Mouse (Mus musculus): ENCODE data around the gene 1700001C19Rik. TPM values are rescaled to one million over a fixed set of nuclear protein-coding genes. Genes with fewer than 3 reads are reported as not detected.

The 1700001C19Rik gene
- total RNA-seq, 1 experiment from 2014 or later: not detected

DNA sequence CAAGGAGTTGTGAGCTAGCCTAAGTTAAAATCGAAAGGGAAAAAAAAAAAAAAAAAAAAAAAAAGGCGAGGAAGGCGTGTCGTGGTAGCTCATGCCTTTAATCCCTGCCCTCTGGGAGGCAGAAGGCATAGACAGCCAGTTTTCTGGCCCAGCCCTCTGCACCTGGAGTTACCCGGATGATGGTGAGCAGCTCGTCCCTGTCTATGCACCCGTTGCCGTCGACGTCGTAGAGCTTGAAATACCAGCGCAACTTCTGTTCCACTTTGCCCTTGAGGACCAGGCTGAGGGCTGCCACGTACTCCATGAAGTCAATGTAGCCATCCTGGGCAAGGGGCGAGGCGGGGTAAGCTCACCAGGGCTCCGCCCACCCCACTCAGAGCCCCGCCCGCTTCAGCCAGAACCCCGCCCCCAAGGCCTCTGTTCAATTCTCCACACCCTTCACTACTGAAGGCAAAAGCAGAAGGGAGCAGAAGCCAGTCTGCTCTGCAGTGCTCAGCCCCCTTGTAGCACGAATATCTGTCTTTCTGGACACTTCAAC, 41.7 kb downstream of the 1700001C19Rik start:
- ATAC-seq (replicated peaks; ENCODE audit: insufficient number of reproducible peaks, low FRiP score, low TSS enrichment, poor library complexity, severe bottlenecking): peak; percentile 88

DNA sequence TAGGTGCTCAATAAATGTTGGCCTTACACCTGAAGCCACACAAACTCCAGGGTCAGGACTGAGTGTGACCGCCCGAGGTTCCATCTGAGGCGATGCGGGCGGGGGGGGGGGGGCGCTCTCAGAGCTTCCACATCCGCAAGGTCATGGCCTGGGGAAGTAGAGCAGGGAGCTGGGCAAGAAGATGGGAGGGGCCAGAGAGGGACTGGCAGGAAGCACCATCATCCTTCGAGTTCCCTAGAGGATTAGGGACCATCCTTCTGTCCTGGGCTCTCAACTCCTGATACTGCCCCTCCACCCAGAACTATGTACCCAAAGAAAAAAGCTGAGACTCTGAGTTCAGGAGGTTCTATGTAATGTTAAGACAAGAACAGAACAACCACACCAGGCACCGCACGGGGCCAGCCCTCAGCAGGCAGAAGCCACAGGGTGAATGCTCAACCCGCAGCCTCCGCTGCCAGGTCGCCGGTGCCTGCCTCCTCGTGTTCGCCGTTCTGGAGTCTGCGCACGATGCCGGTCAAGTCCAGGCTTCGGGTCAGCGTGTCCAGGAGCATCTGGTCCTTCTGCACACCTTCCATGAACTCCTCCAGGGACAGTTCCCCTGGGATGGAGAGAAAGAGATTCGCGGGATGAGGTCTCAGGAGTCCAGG, 42.8 kb downstream of the 1700001C19Rik start:
- ATAC-seq (replicated peaks; ENCODE audit: insufficient number of reproducible peaks, low FRiP score, low TSS enrichment, poor library complexity, severe bottlenecking): 0 out of 2 replicates have a peak, but pooled peaks have one; percentile 29

DNA sequence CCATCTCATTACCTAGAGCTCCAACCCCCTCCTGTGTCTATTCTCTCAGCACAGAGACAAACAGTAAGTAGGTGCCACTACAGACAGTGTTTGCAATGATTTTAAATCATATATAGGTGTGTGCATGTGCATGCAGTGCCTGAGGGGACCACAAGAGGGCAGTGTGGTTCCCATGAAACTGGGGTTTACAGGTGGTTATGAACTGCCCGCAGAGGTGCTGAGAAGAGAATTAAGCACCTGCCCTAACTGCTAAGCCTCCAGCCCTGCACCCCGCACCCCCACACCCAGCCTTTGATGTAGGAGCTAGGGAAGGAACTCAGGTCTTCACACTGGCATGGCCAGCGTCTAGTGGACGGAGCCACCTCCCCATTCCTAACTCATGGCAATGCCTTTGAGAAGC, 50.5 kb downstream of the 1700001C19Rik start:
- ATAC-seq (replicated peaks; ENCODE audit: insufficient number of reproducible peaks, low FRiP score, low TSS enrichment, poor library complexity, severe bottlenecking): 0 out of 2 replicates have a peak, but pooled peaks have one; percentile 47

DNA sequence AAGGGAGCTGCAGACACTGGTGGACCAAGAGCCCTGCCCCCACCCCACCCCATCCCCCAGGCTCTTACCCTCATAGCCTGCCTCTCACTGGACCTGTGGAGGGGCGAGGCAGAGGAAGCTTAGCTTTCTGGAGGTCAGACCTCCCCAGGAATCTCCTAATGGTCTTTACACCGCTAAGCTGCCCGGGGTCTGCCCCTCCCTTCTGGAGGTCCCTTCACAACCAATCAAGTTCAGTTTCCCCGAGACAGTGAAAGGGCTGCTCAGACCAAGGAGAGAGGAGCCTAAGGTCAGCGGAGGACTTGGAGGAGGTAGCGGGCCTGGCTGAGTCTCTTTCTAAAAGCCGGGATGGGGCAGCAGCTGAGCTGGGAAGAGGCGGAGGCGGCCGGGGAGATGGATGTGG, 52.0 kb downstream of the 1700001C19Rik start, which contains the start of gene Guca1b:
Guca1b (plus strand) TSS at position 249 of the 400 bp plus-strand sequence.
- ATAC-seq (replicated peaks; ENCODE audit: insufficient number of reproducible peaks, low FRiP score, low TSS enrichment, poor library complexity, severe bottlenecking): no peak

DNA sequence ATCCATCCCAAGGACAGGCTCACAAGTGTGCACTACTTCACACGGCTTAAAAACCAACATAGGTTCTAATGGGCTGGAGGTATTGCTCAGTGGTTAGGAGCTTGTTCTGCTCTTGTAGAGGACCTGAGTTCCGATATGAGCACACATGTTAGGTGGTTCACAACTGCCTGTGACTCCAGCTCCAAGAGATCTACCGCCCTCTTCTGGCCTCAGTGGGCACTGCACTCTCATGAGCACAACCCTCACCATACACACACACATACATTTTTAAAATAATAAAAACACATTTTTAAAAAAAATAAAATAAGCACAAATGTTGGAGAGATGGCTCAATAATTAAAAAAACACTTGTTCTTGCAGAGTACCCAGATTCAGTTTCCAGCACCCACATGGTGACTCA, 53.1 kb downstream of the 1700001C19Rik start:
- no peak for ATAC-seq (replicated peaks; ENCODE audit: insufficient number of reproducible peaks, low FRiP score, low TSS enrichment, poor library complexity, severe bottlenecking)

DNA sequence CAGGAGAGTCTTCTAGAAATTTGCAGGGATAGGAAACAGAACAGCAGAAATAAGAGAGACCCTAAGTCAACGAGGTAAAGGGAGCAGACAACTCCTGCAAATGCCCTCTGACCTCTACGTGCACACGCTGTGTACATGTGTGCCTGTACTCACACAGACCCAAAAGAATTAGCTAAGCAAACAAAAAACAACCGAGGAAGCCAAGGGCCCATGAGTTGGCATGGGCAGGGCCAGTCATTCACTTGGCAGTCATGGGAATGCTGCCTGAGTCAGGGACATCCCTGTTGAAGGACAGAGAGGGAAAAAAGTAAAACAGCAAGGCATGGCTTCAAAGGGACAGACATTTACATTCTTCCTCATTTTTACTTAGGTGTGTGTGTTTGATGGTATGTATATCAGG, 53.9 kb downstream of the 1700001C19Rik start:
- no peak for ATAC-seq (replicated peaks; ENCODE audit: insufficient number of reproducible peaks, low FRiP score, low TSS enrichment, poor library complexity, severe bottlenecking)

DNA sequence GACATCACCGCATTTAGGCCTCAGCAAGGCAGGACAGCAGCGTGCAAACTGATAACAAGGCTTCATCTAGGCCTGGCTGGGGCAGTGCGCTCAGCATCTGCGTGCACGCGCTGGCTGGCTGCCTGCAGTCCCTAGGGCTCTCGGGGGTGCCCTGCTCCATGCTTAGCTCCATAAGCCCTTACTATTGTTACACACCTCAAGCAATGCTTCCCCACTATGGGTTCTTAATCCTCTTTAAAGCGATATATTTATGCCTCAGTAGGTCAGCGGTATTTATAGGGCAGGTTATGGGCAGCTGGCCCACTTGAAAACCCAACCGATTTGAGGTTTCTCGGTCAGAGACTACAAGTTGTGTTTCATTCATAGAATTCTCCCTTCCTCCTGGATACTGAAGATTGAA, 55.3 kb downstream of the 1700001C19Rik start:
- ATAC-seq (replicated peaks; ENCODE audit: insufficient number of reproducible peaks, low FRiP score, low TSS enrichment, poor library complexity, severe bottlenecking): no peak

DNA sequence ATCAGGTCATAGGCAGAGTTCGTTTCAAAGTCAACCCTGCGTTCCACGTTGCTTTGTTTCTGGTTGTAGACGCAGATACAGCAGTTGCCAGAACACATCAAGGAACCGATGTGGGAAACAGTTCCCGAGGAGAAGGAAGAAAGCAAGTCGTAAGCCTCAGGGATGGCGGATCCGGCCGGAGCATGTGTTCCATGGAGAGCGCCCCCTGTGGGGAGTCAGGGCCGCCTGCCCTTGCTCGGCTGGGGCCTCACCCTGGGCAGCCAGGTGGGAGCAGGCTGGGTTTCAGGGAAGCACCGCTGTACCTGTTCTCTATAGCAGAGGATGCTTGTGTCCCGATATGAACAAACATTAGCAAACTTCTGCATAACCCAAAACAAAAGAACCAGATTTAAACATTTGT, 59.0 kb downstream of the 1700001C19Rik start:
- no peak for ATAC-seq (replicated peaks; ENCODE audit: insufficient number of reproducible peaks, low FRiP score, low TSS enrichment, poor library complexity, severe bottlenecking)

DNA sequence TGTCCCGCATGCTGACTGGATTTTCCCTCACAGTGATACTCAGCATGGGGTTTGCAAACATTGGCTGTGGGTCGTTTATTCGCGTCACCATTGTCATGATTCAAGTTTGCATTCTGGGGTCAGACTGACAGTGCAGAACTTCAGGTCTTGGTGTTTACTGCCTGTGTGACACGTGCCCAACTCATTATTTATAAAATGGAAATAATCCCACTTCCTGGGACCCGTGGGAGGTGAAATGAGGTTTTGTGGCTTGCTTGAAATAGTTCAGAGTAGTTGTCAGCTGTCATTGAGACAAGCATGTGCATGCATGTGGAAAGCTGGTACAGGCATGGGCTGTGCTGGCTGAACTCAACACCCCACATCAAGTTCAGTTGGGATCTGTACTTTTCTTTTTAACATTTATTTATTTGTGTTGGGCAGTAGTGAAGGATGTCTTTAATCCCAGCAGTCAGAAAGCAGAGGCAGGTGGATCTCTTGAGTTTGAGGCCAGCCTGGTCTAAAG, 60.3 kb downstream of the 1700001C19Rik start:
- no peak for ATAC-seq (replicated peaks; ENCODE audit: insufficient number of reproducible peaks, low FRiP score, low TSS enrichment, poor library complexity, severe bottlenecking)

DNA sequence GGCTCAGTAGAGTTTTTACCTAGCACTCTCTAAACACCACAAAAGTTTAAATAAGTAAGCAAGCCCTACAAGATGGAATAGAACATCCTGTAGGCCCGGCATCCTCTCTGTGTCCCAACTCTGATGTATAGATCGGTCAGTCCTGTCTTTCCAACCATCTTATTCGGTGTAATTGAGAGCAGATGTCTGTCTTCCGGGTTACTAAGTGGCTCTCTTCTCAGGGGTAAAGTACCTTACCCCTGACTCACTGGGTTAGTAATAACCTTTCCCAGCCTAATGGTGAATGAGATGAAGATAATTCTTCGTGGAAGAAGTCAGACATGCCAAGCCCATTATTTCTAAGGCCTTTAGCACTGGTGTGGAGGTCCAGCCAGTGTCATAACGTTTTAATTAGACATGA, 63.2 kb downstream of the 1700001C19Rik start:
- ATAC-seq (replicated peaks; ENCODE audit: insufficient number of reproducible peaks, low FRiP score, low TSS enrichment, poor library complexity, severe bottlenecking): no peak

DNA sequence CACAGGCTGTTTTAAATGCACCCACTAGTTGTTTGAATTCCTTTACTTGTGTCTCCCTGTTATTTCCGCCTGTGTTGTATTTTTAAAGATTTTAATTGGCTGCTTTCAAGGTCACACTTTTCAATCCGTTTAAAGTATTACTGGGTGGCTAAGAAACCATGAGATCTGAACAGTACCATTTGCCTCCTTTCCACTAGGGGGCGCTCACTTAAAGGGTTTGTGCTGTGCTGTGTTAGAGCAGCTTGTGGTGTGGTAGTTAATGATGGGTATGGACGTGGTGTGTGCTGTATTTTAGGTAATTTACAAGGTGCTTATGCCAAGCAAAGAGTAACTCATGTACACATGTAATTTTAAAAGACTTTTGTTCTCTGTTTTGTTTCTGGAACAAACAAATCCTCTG, 65.7 kb downstream of the 1700001C19Rik start:
- ATAC-seq (replicated peaks; ENCODE audit: insufficient number of reproducible peaks, low FRiP score, low TSS enrichment, poor library complexity, severe bottlenecking): peak; percentile 55; the same call in 1 of the 2 replicates

DNA sequence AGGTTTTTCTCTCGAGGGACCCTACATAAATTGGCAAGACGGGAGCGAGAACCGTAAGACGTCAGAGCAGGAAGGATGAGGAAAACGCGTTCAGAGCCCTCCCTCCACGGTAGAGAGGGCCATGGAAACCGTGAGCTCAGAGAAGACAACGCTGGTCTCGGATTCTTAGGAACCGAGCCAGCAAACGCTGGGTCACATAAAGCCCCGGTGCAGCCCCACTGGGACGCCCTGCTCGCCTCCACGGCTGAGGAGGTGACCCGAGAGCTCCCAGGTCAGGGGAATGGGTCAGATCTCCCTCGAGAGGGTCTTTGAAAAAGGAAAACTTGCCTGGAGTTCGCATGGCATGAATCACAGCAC, 68.1 kb downstream of the 1700001C19Rik start:
- ATAC-seq (replicated peaks; ENCODE audit: insufficient number of reproducible peaks, low FRiP score, low TSS enrichment, poor library complexity, severe bottlenecking): no peak

DNA sequence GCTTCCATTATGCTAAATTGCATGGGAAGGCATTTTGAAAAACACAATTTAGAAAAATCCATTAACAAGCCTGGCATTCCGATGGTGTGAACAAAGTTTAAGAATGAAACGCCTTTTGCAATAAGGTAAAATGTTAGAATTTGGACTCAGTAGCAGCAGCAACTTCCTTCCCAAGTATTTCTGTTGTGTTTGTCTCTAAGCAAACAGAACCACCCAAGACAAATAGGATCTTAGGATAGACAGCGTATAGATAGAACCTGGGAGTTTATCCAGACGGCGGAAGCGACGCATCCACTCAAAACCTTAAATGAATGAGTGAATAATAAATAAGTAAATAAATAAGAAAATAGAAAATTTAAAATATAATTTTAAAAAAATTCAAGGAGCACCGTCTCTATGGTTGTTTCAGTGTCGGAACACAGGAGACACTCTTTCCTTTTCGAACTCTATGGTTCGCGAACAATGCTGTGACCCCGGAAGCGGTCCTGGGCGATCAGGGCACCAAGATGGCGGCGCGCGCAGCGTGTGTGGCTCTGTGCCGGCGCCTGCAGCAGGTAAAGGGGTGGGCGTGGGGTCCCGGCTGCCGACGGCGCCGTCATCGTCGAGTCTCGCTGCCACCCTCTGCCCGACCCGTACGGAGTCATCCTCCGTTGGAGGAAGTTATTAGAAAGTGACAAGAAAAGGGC, 68.6 kb downstream of the 1700001C19Rik start, which contains the start of gene Mrps10:
Mrps10 (plus strand) TSS at position 487 of the 686 bp plus-strand sequence.
- peak; percentile 94 for ATAC-seq (replicated peaks; ENCODE audit: insufficient number of reproducible peaks, low FRiP score, low TSS enrichment, poor library complexity, severe bottlenecking)

Other genes starting within 250 kb of the 1700001C19Rik start
- gene Mrps10, start 68.5 kb downstream of the 1700001C19Rik start, total RNA-seq (2017): 32.6 to 39.2 TPM (median 36.2 TPM) in 3 replicates
- gene Guca1b, start 52.0 kb downstream of the 1700001C19Rik start, total RNA-seq (2017): 0.43 to 3.8 TPM (median 1.6 TPM) in 3 replicates
- 0.57 TPM in 1 of 3 replicates, not detected in the others for gene Guca1a, start 36.8 kb downstream of the 1700001C19Rik start, total RNA-seq (2017)
- gene AI661453, start 761 bp downstream of the 1700001C19Rik start, total RNA-seq (2017): 0.29 TPM in 1 of 3 replicates, not detected in the others
- 67.5 to 90.9 TPM (median 77.3 TPM) in 3 replicates for gene Taf8, start 64.9 kb upstream of the 1700001C19Rik start, total RNA-seq (2017)
- gene Ccnd3, start 67.7 kb upstream of the 1700001C19Rik start, total RNA-seq (2017): 152 to 227 TPM (median 161 TPM) in 3 replicates
- gene Bysl, start 174.1 kb upstream of the 1700001C19Rik start, total RNA-seq (2017): 6.1 to 11.2 TPM (median 8.2 TPM) in 3 replicates
- 34.9 to 75.1 TPM (median 57.2 TPM) in 3 replicates for gene Med20, start 174.2 kb upstream of the 1700001C19Rik start, total RNA-seq (2017)
- 0.21 to 4.1 TPM (median 3.4 TPM) in 3 replicates for gene Gm20517, start 174.2 kb upstream of the 1700001C19Rik start, total RNA-seq (2017)
- 2.6 to 3.9 TPM (median 3.0 TPM) in 3 replicates for gene Usp49, start 193.3 kb upstream of the 1700001C19Rik start, total RNA-seq (2017)

All from monocyte, adult 5-6 weeks (primary cell).